Mouse (Mus musculus) liver, adult 2 months (tissue): ENCODE measurements around the gene Clic1.

Experiments
- CTCF ChIP-seq: fragments of 200-500 bp; IDR thresholded peaks from 2 replicates; pipeline ENCODE4 v1.5.1; 2011; ENCODE audit warnings: low read depth, low read length, control low read depth
- POLR2A ChIP-seq: fragments of 200-500 bp; IDR thresholded peaks from 2 replicates; pipeline ENCODE4 v1.6.1; 2011; ENCODE audit warnings: low read length, control low read depth; ENCODE audit not compliant: insufficient read depth; ENCODE audit errors: extremely low read depth

GRCm38 (mm10) chr17:35058316-35058715, 8.6 kb downstream of the Clic1 start:
- TF ChIP-seq POLR2A (no peak), CTCF (no peak)
